Mouse (Mus musculus) heart, adult 2 months (tissue): ENCODE data around the gene P2ry2.

ENCODE experiments used
- CTCF ChIP-seq: fragments of 200-600 bp; IDR thresholded peaks from 2 replicates; pipeline ENCODE4 v1.8.1; 2022; ENCODE audit warnings: antibody characterized with exemption, mild to moderate bottlenecking, moderate library complexity
- POLR2A ChIP-seq: fragments of 200-500 bp; IDR thresholded peaks from 2 replicates; pipeline ENCODE4 v1.6.1; 2011; ENCODE audit warnings: mild to moderate bottlenecking, low read depth, low read length, control low read depth; ENCODE audit not compliant: insufficient read depth

GRCm38 (mm10) chr7:101014041-101014440 is 1.4 kb upstream of the P2ry2 start:
- no peak for TF ChIP-seq CTCF
- no peak for TF ChIP-seq POLR2A
